Mouse (Mus musculus): ENCODE results near the gene Fermt3. TPM values are rescaled to one million over a fixed set of nuclear protein-coding genes. Genes with fewer than 3 reads are reported as not detected.

The Fermt3 gene
- total RNA-seq, 2 experiments from 2014 or later, result 4.2 to 5.9 TPM

- intact Hi-C loops (cut with DNase I), result loop anchor here (5.0 kb wide), 1 partner anchor 43 kb away; the partner anchor contains the start of genes Nudt22 and Trpt1
- peak; percentile 97 to 98 for DNase-seq
Measured at GRCm38 (mm10) chr19:7039841-7040636, 20.8 kb upstream of the Fermt3 start, which contains the start of gene Stip1. Gene Stip1, minus strand, starts transcription at chr19:7039967.

GRCm38 (mm10) chr19:7039088-7039720 lies 19.9 kb upstream of the Fermt3 start:
- peak in 1 of 2 experiments; percentile 49 for DNase-seq
- intact Hi-C loops (cut with DNase I), result loop anchor here (5.0 kb wide), 1 partner anchor 42 kb away; the partner anchor contains the start of genes Nudt22 and Trpt1

DNA sequence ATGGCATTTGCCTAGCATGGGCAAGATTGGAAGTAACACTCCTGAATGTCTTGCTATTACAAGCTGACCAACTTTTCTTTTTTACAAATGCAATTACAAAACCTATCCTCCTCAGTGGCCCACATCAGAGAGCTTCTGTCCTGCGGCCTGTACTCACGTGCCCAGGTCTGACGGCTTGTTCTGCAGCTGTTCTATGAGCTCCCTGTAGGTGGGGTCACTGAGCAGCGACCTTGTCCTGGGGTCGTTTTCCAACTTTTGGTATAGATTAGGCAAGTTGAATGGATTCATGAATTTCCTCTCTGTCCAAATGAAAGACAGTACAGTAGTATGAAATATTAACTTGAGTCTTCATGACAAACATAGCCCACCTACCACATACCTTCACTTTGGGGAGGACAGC lies 14.7 kb upstream of the Fermt3 start:
- intact Hi-C loops (cut with DNase I), result no loop called here
- DNase-seq, result no peak

DNA sequence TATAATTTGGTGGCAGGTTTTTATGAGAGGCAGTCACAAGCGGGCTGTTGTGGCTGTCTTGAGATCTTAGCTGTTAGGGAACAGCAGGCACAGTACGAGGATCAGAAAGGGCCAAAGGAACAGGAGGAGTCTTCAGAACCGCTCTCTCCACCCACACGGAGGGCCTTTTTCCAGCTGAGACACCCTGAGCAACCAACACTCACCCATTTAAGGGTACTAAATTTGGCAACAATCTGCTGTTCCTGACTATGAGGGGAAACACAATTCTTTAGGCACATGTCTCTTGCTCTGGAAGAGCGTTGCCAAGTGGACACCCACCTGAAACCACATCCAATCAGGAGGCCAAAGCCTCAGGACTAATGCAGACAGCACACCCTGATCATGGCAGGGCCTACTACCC lies 10.3 kb upstream of the Fermt3 start:
- no peak for DNase-seq
- intact Hi-C loops (cut with DNase I), result no loop called here

GRCm38 (mm10) chr19:7020224-7020641 lies 964 bp upstream of the Fermt3 start:
- DNase-seq, result peak; percentile 65 to 66
- intact Hi-C loops (cut with DNase I), result loop anchor here (1.0 to 5.0 kb wide), 3 partner anchors 43 to 533 kb away; partner anchors contain the start of gene Plcb3

- DNase-seq, result no peak
- intact Hi-C loops (cut with DNase I), result no loop called here
Measured at GRCm38 (mm10) chr19:7018546-7018945, 723 bp downstream of the Fermt3 start.

GRCm38 (mm10) chr19:7017541-7018457 lies 1.5 kb downstream of the Fermt3 start:
- intact Hi-C loops (cut with DNase I), result no loop called here
- DNase-seq, result no peak

DNA sequence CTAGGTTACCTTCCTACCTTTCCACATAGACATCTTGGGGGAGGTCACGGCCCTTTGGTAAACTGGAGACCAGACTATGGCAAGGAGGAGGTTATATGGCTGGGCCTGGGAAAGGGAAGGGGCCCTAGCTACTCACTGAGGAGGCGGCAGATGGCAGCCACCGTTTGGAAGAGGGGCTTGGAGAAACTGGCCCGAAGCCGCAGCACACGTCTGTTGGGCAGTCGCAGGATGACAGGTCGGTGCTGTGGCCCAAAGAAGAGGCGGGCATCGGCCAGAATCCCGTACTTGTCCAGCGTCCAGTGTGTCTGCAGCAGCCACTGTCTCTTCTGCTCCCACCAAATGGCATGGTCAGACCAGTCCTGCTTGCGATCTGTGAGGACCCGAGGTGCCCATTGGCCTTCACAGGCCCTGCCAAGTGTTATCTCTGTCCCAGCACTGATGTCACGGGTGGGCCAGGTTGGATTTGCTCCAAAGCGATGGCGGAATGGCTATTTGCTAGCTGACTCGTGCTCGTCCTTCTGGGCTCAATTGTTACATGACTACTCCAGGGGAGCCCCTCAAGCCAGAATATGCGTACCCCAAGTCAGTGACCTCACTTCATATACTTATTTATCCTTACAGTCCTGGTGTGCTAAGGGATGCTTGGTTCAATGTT lies 4.7 kb downstream of the Fermt3 start:
- intact Hi-C loops (cut with DNase I), result no loop called here
- DNase-seq, result no peak

GRCm38 (mm10) chr19:7013984-7014383 lies 5.3 kb downstream of the Fermt3 start:
- intact Hi-C loops (cut with DNase I), result no loop called here
- no peak for DNase-seq

DNA sequence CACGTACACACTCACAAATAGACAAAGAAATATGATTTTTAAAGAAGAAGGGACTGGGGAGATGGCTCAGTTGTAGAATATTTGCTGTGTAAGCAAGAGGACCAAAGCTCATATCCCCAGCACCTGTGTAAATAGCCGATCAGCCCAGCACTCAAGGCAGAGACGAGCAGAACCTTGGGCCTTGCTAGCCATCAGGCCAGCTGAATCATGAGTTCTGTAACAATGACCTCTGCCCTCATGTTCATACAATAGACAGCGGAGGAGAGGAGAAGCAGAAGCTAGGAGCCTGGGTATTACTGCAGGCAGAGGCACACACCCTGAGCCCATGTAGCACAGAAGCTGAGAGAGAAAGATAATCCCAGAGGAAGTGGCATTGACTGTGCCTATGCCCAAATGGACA lies 6.8 kb downstream of the Fermt3 start:
- intact Hi-C loops (cut with DNase I), result no loop called here
- no peak for DNase-seq

GRCm38 (mm10) chr19:7006892-7007593 lies 12.2 kb downstream of the Fermt3 start:
- intact Hi-C loops (cut with DNase I), result no loop called here
- DNase-seq, result no peak

DNA sequence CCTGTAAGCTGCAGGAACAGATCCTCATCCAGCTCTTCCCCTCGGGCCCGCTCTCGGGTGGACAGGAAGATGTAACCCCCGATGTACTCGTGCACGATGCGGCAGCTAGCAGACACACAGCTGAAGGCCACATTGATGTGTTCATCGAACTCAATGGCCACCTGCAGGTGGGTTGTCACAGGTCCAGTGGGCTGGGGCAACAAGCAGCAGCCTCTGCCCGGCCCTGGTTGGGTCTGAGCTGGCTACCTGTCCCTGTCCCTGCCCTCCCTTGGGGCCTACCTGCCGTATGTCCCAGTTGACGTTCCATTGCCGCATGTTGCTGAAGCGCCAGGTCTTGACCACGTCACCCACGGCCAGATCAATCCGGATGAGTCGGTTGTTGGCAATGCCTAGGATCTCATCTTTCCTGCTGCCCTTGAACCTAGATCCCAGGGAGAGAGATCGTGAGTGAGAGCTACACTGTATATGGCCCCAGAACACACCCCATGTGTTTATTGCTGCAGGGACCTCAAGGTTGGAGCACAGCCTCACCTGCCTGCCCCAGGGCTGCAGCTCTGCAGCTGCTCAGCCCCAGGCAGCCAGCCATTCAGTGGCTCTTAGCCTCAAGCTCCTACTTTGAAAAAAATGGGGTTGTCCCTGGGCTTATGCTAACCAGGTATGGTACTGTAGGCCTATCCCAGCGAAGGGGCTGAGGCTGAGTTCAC lies 19.8 kb downstream of the Fermt3 start:
- no peak for DNase-seq
- intact Hi-C loops (cut with DNase I), result loop anchor here (5.0 kb wide), 1 partner anchor 38 kb away; the partner anchor contains the start of gene Stip1

DNA sequence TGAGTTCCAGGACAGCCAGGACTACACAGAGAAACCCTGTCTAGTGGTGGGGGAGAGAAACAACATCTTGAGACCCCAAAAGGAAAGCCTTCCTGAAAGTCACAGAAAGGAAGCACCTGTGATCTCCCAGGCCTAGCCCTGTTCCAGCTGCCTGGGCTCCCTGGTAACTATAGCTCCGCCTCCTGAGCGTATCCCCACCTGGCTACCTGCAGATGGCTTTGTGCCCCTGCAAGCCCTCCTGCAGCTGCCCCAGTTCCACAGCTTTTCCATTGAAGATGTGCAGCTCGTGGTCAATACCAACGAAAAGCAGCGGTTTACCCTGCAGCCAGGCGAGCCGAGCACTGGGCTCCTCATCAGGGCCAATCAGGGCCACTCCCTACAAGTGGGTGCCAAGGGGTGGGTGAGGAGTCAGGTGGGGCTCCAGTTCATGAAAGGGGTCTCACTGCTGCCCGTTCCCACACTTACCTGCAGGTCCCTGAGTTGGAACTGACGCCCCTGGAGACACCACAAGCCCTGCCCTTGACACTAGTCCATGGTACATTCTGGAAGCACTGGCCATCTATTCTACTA lies 21.5 kb downstream of the Fermt3 start:
- intact Hi-C loops (cut with DNase I), result loop anchor here (5.0 kb wide), 1 partner anchor 39 kb away; the partner anchor contains the start of gene Stip1
- DNase-seq, result no peak

DNA sequence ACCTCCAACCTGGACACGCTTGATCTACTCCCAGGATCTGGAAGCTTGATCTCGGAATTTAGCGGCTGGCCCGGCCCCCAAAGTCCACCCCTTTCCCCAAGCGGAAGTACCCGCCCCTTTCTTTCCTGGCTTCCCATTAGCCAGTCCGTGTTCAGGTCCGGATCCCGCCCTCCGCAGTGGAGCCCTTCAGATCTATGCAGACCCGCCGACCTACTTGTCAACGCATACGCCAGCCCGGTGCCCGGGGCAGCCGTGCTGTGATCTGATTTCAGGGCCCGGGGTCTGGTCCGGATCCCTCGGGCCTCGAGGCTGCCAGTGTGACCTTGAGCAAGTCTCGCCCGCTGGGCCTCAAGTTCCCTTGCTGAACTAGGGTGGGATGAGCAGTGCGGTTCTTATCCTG lies 23.3 kb downstream of the Fermt3 start, which contains the start of the genes Nudt22 and Trpt1:
Gene Nudt22, minus strand, starts transcription at position 112 of the 400 bp plus-strand sequence.
Gene Trpt1, plus strand, starts transcription at position 126 of the 400 bp plus-strand sequence.
- intact Hi-C loops (cut with DNase I), result loop anchor here (5.0 kb wide), 1 partner anchor 41 kb away; the partner anchor contains the start of gene Stip1
- DNase-seq, result peak; percentile 88 to 89

GRCm38 (mm10) chr19:6995255-6995991 lies 23.8 kb downstream of the Fermt3 start:
- no peak for DNase-seq
- intact Hi-C loops (cut with DNase I), result loop anchor here (5.0 kb wide), 1 partner anchor 42 kb away; the partner anchor contains the start of gene Stip1

- intact Hi-C loops (cut with DNase I), result no loop called here
- DNase-seq, result no peak
Measured at GRCm38 (mm10) chr19:6994489-6994888, 24.8 kb downstream of the Fermt3 start.

GRCm38 (mm10) chr19:6994002-6994401 lies 25.3 kb downstream of the Fermt3 start:
- no peak for DNase-seq
- intact Hi-C loops (cut with DNase I), result no loop called here
